Mouse (Mus musculus) ES-E14 (cell line): ENCODE data around the gene Tubgcp2. TPM values are rescaled to one million over a fixed set of nuclear protein-coding genes. Genes with fewer than 3 reads are reported as not detected.

Experiments used
- DNase-seq: peaks from one replicate; pipeline ENCODE4 v3.0.0-alpha.2; 2013; ENCODE audit warnings: low read depth, low spot score
- H3K27ac ChIP-seq: 2 replicates; pipeline ENCODE4 v1.5.1; 2012; ENCODE audit warnings: low read depth, mild to moderate bottlenecking, low read length, moderate library complexity, mixed read lengths; ENCODE audit not compliant: poor library complexity, insufficient read depth, severe bottlenecking
- H3K36me3 ChIP-seq: 2 replicates; pipeline ENCODE4 v1.6.1; 2012; ENCODE audit warnings: mild to moderate bottlenecking, low read length, moderate library complexity, mixed read lengths; ENCODE audit not compliant: control insufficient read depth, poor library complexity, insufficient read depth, severe bottlenecking
- H3K4me1 ChIP-seq, 2 experiments: fragments of 150-350 bp in 1 of 2; sonication (generic) in 1 of 2; 2 replicates each; pipeline ENCODE4 v1.6.1; 2012; ENCODE audit warnings: low read length in 2 of 2, mild to moderate bottlenecking in 1 of 2, mixed read lengths in 1 of 2; ENCODE audit not compliant: control insufficient read depth in 2 of 2, insufficient read depth in 2 of 2, poor library complexity in 1 of 2
- H3K4me3 ChIP-seq, 2 experiments: fragments of 150-350 bp in 1 of 2; sonication (generic) in 1 of 2; 2 replicates each; pipeline ENCODE4 v1.5.1; 2012; ENCODE audit warnings: low read length in 2 of 2, low read depth in 1 of 2, mild to moderate bottlenecking in 1 of 2, mixed read lengths in 1 of 2; ENCODE audit not compliant: insufficient read depth in 1 of 2, poor library complexity in 1 of 2, severe bottlenecking in 1 of 2
- H3K9ac ChIP-seq: 2 replicates; pipeline ENCODE4 v1.6.1; 2012; ENCODE audit warnings: low read depth, mild to moderate bottlenecking, low read length, mixed read lengths; ENCODE audit not compliant: poor library complexity, insufficient read depth, severe bottlenecking
- H3K9me3 ChIP-seq: fragments of 150-350 bp; sonication (generic); 2 replicates; pipeline ENCODE4 v1.6.1; 2012; ENCODE audit warnings: low read depth, mild to moderate bottlenecking, low read length; ENCODE audit not compliant: control insufficient read depth, insufficient read depth
- CHD2 ChIP-seq: IDR thresholded peaks from 2 replicates; pipeline ENCODE4 v1.6.1; 2014; ENCODE audit warnings: mild to moderate bottlenecking, low read depth, low read length, inconsistent platforms
- HCFC1 ChIP-seq: IDR thresholded peaks from 2 replicates; pipeline ENCODE4 v1.6.1; 2012; ENCODE audit warnings: low read length, inconsistent platforms, borderline replicate concordance; ENCODE audit not compliant: insufficient read depth
- MAFK ChIP-seq: IDR thresholded peaks from 2 replicates; pipeline ENCODE4 v1.6.1; 2014; ENCODE audit warnings: mild to moderate bottlenecking, low read depth, low read length, inconsistent platforms; ENCODE audit not compliant: insufficient read depth
- ZC3H11A ChIP-seq: IDR thresholded peaks from 2 replicates; pipeline ENCODE4 v1.6.1; 2012; ENCODE audit warnings: low read depth, mild to moderate bottlenecking, inconsistent platforms, low read length, borderline replicate concordance
- ZNF384 ChIP-seq: IDR thresholded peaks from 2 replicates; pipeline ENCODE4 v1.6.1; 2012; ENCODE audit warnings: low read depth, low read length, inconsistent platforms
- in situ Hi-C, 2 experiments: fragments of 600-800 bp; cut with MboI; formaldehyde crosslinking; loops; one replicate each; pipeline ENCODE4 v1.15.1; 2025; ENCODE audit warnings: low sequenced_read_pairs in 2 of 2, inconsistent platforms in 1 of 2; ENCODE audit not compliant: unreplicated experiment in 2 of 2
- total RNA-seq: library from RNA; depleted of rRNA; stranded (reverse); fragments of 300-350 nt; gene quantifications from 2 replicates; pipeline ENCODE4 v1.2.3, GENCODE M21; 2012

Gene Tubgcp2
- total RNA-seq, 1 experiment: 28.1 TPM

DNA sequence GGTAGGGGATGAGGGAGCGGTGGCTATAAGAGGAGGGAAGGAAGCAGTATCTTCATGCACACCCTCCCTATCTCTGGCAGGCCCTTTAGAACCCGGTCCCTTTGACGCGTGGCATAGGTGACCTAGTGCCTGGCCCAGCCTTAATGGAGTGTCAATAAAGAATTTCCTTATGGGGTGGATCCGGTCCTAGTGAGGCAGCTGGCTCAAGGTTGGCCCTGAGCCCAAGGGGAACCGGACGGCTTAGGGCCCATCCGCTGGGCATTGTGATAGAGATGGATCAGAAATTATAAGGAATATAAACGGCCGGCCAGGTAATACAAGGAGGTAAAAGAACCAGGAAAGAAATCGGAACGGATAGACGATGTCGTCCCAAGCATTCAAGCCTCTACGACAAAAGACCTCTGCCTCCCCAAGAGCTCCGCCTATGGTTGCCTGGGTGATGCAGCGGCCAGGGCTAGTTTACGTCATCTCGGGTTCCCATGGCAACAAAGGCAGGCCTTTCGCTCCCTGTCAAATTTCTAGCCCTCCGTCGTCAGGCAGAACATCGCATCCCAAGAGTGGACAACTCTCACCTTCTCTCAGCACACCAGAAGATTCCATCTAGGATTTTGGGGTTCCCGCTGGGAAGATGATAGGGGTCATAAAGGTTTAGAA is 44.2 kb upstream of the Tubgcp2 start:
- TF ChIP-seq ZNF384: no peak
- no peak for TF ChIP-seq MAFK
- TF ChIP-seq ZC3H11A: no peak
- no peak for TF ChIP-seq HCFC1
- TF ChIP-seq CHD2: no peak
- Histone ChIP-seq H3K9ac (no peak overlapping the region), H3K9me3 (no peaks in the 10 kb centered on the region), H3K27ac (no peak overlapping the region), H3K4me3 (no peak overlapping the region), H3K36me3 (no peaks in the 10 kb centered on the region), H3K4me1 (no peaks in the 10 kb centered on the region)
- in situ Hi-C loops: loop anchor here in 1 of 2 experiments (5.0 kb wide), 1 partner anchor 62 kb away; no protein-coding TSS in a partner anchor
- DNase-seq: peak; percentile 78

DNA sequence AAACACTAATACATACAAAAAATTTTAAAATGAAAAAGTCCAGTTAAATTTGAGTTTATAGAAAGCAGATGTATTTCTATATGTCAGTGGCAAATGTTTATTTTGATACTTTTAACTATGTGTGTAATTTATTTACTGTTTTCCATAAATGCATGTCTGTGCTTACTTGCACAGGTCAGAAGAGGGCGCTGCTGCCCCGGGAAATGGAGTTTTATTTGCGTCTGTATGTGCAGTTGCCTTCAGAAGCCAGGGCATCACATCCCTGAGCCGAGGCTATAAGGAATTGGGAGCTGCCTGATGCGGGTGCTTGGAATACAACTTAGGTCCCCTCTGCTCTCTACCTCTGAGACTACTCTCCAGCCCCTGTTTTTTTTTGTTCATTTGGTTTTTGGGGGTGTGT is 42.2 kb upstream of the Tubgcp2 start:
- in situ Hi-C loops: no loop called here
- no peak overlapping the region for H3K4me3 ChIP-seq
- TF ChIP-seq HCFC1: no peak
- peak; percentile 92; the same call in 1 of the 2 replicates for TF ChIP-seq ZC3H11A
- TF ChIP-seq CHD2: no peak
- TF ChIP-seq ZNF384: 0 out of 2 replicates have a peak, but pooled peaks have one; percentile 9

DNA sequence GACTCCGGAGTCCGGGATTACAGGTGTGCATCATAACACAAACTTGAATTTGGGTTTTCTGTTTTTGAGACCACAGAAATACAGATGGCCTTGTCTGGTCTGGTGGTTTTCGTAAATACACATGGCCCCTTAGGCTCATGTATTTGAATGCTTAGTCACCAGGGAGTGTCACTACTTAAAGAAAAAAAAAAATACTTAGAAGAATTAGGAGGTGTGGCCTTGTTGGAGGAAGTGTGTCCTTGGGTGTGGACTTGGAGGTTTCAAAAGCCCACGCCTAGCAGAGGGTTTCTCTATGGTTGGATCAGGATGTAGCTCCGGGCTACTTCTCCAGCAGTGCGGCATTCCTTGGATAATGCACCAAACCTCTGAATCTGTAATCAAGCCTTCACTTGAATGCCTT is 41.2 kb upstream of the Tubgcp2 start:
- TF ChIP-seq ZC3H11A: no peak
- TF ChIP-seq HCFC1: no peak
- peak; percentile 35; the same call in 1 of the 2 replicates for TF ChIP-seq ZNF384
- no peak for TF ChIP-seq MAFK
- no peak for TF ChIP-seq CHD2
- H3K27ac ChIP-seq: peak overlapping the region; percentile 1; the same call in 1 of the 2 replicates
- in situ Hi-C loops: no loop called here

More for the DNA sequence above, 42.2 kb upstream of the Tubgcp2 start:
- H3K36me3 ChIP-seq: no peaks in the 10 kb centered on the region
- no peak overlapping the region for H3K27ac ChIP-seq
- H3K4me1 ChIP-seq: no peaks in the 10 kb centered on the region
- H3K9ac ChIP-seq: no peak overlapping the region
- peak; percentile 79 for DNase-seq
- H3K9me3 ChIP-seq: no peaks in the 10 kb centered on the region

DNA sequence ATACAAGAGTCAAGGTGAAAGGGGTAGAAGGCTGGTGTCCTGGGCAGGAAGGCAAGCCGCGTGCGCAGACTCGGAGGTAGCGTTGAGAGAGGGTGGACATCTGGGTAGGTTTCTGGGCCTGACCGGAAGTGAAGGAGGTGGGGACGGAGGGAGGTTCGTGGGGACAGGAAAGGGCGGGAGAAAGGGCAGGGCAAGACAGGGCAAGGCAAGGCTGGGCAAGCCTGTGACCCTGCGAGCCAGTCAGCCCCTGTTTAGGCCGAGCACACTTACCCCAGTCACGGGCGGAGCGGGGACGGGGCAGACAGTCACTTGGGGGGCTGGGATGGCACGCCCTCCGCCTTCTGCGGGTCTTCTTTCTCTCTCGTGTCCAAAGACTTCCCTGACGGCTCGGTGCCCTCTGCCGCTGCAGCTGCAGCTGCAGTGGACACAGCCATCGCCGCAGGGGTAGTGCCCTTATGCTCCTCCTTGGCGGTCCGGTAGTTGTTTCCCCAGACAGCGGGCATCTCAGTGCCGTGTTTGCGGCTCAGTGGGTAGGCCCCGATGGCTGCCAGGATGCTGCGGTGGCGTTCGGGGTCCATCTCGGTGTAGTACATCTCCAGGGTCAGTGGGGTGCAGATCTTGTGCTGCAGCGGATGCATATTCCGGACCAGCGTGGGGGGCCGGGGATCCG is 33.7 kb upstream of the Tubgcp2 start:
- Histone ChIP-seq H3K27ac (no peak overlapping the region), H3K36me3 (no peaks in the 10 kb centered on the region), H3K9me3 (no peaks in the 10 kb centered on the region), H3K9ac (peak overlapping the region; percentile 55), H3K4me3 (peak overlapping the region; percentile 60 to 71), H3K4me1 (peaks cover 0 to 3% of the 10 kb centered on the region in 2 experiments; a peak in 1 of 4 replicates)
- TF ChIP-seq ZNF384 (no peak), HCFC1 (no peak), CHD2 (no peak), MAFK (no peak), ZC3H11A (no peak)
- no peak for DNase-seq
- in situ Hi-C loops: no loop called here

More for the DNA sequence above, 41.2 kb upstream of the Tubgcp2 start:
- no peak for DNase-seq
- Histone ChIP-seq H3K4me1 (no peaks in the 10 kb centered on the region), H3K9ac (no peak overlapping the region), H3K4me3 (no peak overlapping the region), H3K36me3 (no peaks in the 10 kb centered on the region), H3K9me3 (no peaks in the 10 kb centered on the region)
